Mouse (Mus musculus) stomach, postnatal 0 days (tissue): ENCODE measurements around the gene Zfp148.

ENCODE experiments used
- CTCF ChIP-seq: IDR thresholded peaks from 2 replicates; pipeline ENCODE4 v1.5.1; 2016; ENCODE audit warnings: antibody characterized with exemption, low read depth, mild to moderate bottlenecking, moderate library complexity
- EP300 ChIP-seq: optimal IDR thresholded peaks from 2 replicates; pipeline ENCODE3; 2016; ENCODE audit warnings: antibody characterized with exemption

DNA sequence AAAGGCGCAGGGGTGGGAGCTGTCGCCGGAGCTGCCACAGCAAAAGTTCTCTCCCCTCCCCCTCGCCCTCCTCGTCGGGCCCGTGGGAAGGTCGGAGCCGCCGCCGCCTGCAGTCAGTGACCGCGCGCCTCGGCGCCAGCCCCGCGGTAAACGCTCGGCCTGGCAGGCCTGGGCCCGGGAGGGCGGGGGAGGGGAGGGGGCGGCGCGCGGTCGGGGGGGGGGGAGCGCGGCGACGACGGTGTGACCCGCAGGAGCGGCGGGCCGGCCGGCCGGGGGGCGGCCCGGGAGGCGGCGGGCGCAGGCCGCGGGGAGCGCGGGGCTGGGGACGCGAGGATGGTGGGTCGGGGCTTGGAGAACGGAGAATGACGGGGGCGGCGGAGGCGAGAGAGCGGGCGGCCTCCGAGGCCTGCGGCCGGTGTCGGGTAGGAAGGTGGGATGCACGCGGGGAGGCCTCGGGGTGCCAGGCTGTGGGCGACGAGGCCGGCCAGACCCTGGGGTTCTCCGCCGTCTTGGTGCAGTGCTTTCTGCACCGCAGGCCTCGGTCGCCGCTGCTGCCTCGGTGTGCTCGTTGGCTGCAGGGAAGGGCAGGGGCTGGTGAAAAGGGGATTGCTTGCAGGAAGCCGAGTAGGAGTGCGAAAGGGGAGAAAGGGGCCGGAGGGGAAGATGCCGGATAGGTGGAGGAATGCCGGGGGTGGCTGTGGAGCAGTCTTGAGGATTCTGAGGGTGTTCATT is 412 bp downstream of the Zfp148 start:
- TF ChIP-seq CTCF (no peak), EP300 (no peak)
